Comparison of ENCODE assay signal across 9 mouse cellular contexts in genomic region chr11:118379251-118380009, GRCm38 (mm10). TPM values are rescaled to one million over a fixed set of nuclear protein-coding genes. Genes with fewer than 3 reads are reported as not detected.
DNase-seq lines count a peak whose midpoint lies in the region; TF ChIP-seq lines count a peak whose summit lies in the region.
"Had no signal": no experiment of that assay in that cellular context is flagged by ENCODE, and none has a peak within 500 bp of the region (broad histone marks: within the 10 kb centered on the region; RNA-seq: fewer than 3 reads in every experiment).

No protein-coding gene starts in this region.

- no peak overlapping the region for H3K4me3 ChIP-seq in E14TG2a.4 (replicated peaks; ENCODE audit: low read length)
- no peak overlapping the region for H3K4me3 ChIP-seq in bone marrow macrophage, adult 2 months (ENCODE audit: insufficient read depth, low read length)
- H3K4me3 ChIP-seq in embryonic fibroblast, embryonic 13.5 days (ENCODE audit: insufficient read depth, low read length) = no peak overlapping the region

- TF ChIP-seq CTCF in E14TG2a.4 (conservative IDR thresholded peaks at IDR 0.05; ENCODE audit: low read length) = peak; percentile 70
- peak; percentile 48; the same call in 1 of the 2 replicates for TF ChIP-seq CTCF in bone marrow macrophage, adult 2 months (IDR thresholded peaks at IDR 0.05; ENCODE audit: low read depth, low read length)
- TF ChIP-seq CTCF in embryonic fibroblast, embryonic 13.5 days (IDR thresholded peaks at IDR 0.05; ENCODE audit: borderline replicate concordance, insufficient read depth, low read length) = peak; percentile 84

- no peaks in the 10 kb centered on the region for H3K9me3 ChIP-seq in E14TG2a.4 (ENCODE audit: low read length)

- TF ChIP-seq POLR2A in bone marrow macrophage, adult 2 months (IDR thresholded peaks at IDR 0.05; ENCODE audit: borderline replicate concordance, low read depth, low read length) = no peak
- TF ChIP-seq POLR2A in embryonic fibroblast, embryonic 13.5 days (IDR thresholded peaks at IDR 0.05; ENCODE audit: low read depth, low read length) = no peak

- H3K27me3 ChIP-seq in E14TG2a.4 (ENCODE audit: insufficient read depth, low read length) = 0 out of 2 replicates have a peak, but pooled peaks cover 5% of the 10 kb centered on the region

- H3K4me1 ChIP-seq in E14TG2a.4 (replicated peaks; ENCODE audit: low read depth, low read length) = peaks cover 16% of the 10 kb centered on the region
- peaks cover 9% of the 10 kb centered on the region for H3K4me1 ChIP-seq in bone marrow macrophage, adult 2 months (ENCODE audit: control insufficient read depth, insufficient read depth, low read length)
- 0 out of 2 replicates have a peak, but pooled peaks cover 3% of the 10 kb centered on the region for H3K4me1 ChIP-seq in embryonic fibroblast, embryonic 13.5 days (ENCODE audit: control insufficient read depth, insufficient read depth, low read length)

- intact Hi-C loops in heart, postnatal 14 days (cut with DNase I) = loop anchor here (1.0 to 5.0 kb wide), 2 partner anchors 62 to 297 kb away; no protein-coding TSS in a partner anchor

- H3K36me3 ChIP-seq in E14TG2a.4 (ENCODE audit: insufficient read depth, low read length) = no peaks in the 10 kb centered on the region

- peak overlapping the region; percentile 35 for H3K27ac ChIP-seq in bone marrow macrophage, adult 2 months (ENCODE audit: insufficient read depth, low read depth, low read length)
- H3K27ac ChIP-seq in embryonic fibroblast, embryonic 13.5 days (ENCODE audit: insufficient read depth, low read length) = peak overlapping the region; percentile 14; the same call in 1 of the 2 replicates

- peak; percentile 91 to 94 for DNase-seq in heart, postnatal 14 days
- DNase-seq in layer of hippocampus, adult 9-10 months (ENCODE audit: low spot score) = peak; percentile 72
- peak; percentile 94 for DNase-seq in lung, postnatal 14 days
- DNase-seq in right cerebral cortex, adult 18-20 months = peak; percentile 81
- DNase-seq in urinary bladder, adult 18-20 months (ENCODE audit: low spot score in 2 of 2) = peak; percentile 80 to 87

RNA-seq across cellular contexts. Expression of gene Lgals3bp, which starts 22.5 kb away (rescaled TPM):
- 786 and 891 TPM in 2 replicates for polyA plus RNA-seq in bone marrow macrophage, adult 2 months (2012; ENCODE audit: insufficient read depth, insufficient read length, missing spikeins)
- 116 and 144 TPM in 2 replicates for polyA plus RNA-seq in embryonic fibroblast, embryonic 13.5 days (2011; ENCODE audit: insufficient read length, low read depth, missing spikeins)
- total RNA-seq in heart, postnatal 14 days (2021) = 10 to 100 TPM; 21.2 to 24.1 TPM

RNA-seq across cellular contexts. Expression of gene Timp2, which starts 23.9 kb away (rescaled TPM):
- polyA plus RNA-seq in bone marrow macrophage, adult 2 months (2012; ENCODE audit: insufficient read depth, insufficient read length, missing spikeins) = 244 and 247 TPM in 2 replicates
- 967 and 1,083 TPM in 2 replicates for polyA plus RNA-seq in embryonic fibroblast, embryonic 13.5 days (2011; ENCODE audit: insufficient read length, low read depth, missing spikeins)
- total RNA-seq in heart, postnatal 14 days (2021) = 100 to 1,000 TPM; 150 to 168 TPM

RNA-seq across cellular contexts. Expression of gene Cep295nl, which starts 37.1 kb away (rescaled TPM):
- polyA plus RNA-seq in bone marrow macrophage, adult 2 months (2012; ENCODE audit: insufficient read depth, insufficient read length, missing spikeins) = 1.5 and 2.3 TPM in 2 replicates
- polyA plus RNA-seq in embryonic fibroblast, embryonic 13.5 days (2011; ENCODE audit: insufficient read length, low read depth, missing spikeins) = 5.2 and 6.1 TPM in 2 replicates
- 1 to 10 TPM in 1 of 2 experiments, under 1 TPM in 1; 1.00 to 2.0 TPM for total RNA-seq in heart, postnatal 14 days (2021)
- polyA plus RNA-seq: liver, embryonic 16.5 days had no signal

RNA-seq across cellular contexts. Expression of gene Cant1, which starts 39.5 kb away (rescaled TPM):
- polyA plus RNA-seq in bone marrow macrophage, adult 2 months (2012; ENCODE audit: insufficient read depth, insufficient read length, missing spikeins) = 31.9 and 36.2 TPM in 2 replicates
- polyA plus RNA-seq in embryonic fibroblast, embryonic 13.5 days (2011; ENCODE audit: insufficient read length, low read depth, missing spikeins) = 28.2 and 29.9 TPM in 2 replicates
- 10 to 100 TPM; 17.9 to 20.9 TPM for total RNA-seq in heart, postnatal 14 days (2021)

RNA-seq across cellular contexts. Expression of gene C1qtnf1, which starts 48.6 kb away (rescaled TPM):
- polyA plus RNA-seq in bone marrow macrophage, adult 2 months (2012; ENCODE audit: insufficient read depth, insufficient read length, missing spikeins) = not detected in 2 replicates
- 20.1 and 23.0 TPM in 2 replicates for polyA plus RNA-seq in embryonic fibroblast, embryonic 13.5 days (2011; ENCODE audit: insufficient read length, low read depth, missing spikeins)
- 10 to 100 TPM; 33.7 to 39.7 TPM for total RNA-seq in heart, postnatal 14 days (2021)
